Mouse (Mus musculus): Measurements from ENCODE around the gene Nova2.

Gene Nova2

DNA sequence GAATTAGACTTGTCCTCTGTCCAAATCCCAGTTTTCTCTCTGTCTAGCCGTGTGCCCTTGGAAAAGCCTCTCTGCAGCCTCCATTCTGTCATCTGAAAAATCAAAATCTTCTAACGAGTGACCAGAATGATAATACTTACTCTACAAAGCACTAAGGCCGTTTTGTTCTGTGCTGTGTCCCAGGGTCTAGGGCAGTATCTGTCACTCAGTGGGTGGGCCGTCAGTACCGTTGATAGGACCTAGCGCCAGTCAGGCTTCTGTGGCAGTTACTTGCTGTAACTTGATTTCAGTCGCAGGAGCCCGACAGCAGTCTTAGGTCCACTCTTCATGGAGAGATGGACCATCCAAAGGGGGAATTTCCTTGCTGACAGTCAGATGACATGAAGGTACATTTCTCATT lies 1.4 kb upstream of the Nova2 start:
- no peak for DNase-seq (ENCODE audit: low read depth, low spot score)

DNA sequence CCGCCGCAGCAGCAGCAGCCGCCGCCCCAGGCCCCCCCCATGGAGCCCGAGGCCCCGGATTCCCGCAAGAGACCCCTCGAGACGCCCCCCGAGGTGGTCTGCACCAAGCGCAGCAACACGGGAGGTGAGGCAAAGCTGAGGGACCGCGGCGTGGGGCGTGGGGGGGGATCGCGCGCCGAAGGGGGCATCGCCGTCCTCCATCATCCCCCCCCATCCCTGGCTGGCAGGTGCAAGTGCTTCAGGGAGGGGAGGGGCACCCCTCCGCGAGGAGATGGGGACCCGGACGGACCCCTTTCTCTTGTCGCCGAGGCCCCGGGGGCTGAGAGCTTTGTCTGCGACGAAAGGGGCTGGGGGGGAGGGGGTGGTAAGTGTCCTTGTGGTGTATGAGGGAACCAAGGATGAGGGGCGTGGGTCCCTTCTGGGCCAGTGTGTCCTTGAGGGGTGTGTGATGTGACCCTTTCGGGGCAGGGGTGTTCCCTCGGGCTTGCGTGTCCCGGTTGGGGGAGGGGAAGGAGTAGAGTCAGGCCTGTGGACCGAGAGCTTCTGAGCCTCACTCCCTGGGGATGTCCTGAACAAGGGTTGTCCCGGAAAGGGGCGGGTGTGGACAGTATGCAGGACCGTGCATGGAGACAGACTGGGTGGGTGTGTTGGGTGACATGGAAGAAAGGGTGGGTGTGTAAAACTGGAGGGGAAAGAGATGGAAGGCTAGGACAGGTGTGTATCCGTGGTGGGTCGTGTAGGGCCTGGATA lies 528 bp downstream of the Nova2 start:
- no peak for DNase-seq (ENCODE audit: low read depth, low spot score)

DNA sequence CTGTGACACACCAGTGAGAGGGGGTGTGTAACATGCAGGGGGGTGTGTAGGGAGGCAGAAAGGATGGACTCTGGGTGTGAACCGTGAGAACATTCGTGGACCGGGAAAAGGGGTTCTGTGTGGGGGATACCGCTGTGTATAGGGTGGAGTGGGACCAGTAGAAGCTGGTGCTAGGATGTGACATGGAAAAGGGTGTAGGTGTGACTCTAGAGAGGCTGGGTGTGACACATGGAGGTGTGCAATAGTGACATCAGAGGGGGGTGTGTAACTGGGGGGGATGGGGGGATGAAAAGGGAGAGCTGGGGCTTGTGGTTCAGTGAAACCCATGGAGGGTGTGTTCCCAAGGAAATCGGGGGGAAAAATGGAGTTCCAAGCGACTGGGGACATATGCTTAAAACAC lies 1.2 kb downstream of the Nova2 start:
- no peak for DNase-seq (ENCODE audit: low read depth, low spot score)

- DNase-seq (ENCODE audit: low read depth, low spot score) = no peak
Measured at GRCm38 (mm10) chr7:18927759-18928158, 2.1 kb downstream of the Nova2 start.

GRCm38 (mm10) chr7:18942376-18942775 lies 16.7 kb downstream of the Nova2 start:
- no peak for DNase-seq (ENCODE audit: low read depth, low spot score)

DNA sequence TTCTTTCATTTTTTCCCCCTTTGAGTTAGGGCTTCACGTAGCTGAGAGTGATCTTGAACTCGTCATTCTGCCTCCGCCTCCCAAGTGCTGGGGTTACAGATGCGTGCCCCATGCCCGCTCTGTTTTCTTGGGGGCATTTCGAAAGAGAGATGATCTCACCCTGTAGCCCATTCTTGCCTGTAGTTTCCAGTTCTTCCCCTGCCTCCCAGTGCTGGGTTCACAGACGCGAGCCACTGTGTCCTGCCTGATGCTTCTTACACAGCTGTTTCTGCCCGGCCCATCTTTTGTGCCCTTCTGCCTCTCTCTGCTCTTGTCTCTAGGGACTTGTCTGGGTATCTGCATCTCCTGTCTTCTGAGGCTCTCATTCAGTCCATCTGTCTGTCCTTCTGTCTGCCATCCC lies 17.1 kb downstream of the Nova2 start:
- no peak for DNase-seq (ENCODE audit: low read depth, low spot score)

GRCm38 (mm10) chr7:18948151-18948550 lies 22.5 kb downstream of the Nova2 start:
- peak; percentile 7 for DNase-seq (ENCODE audit: low read depth, low spot score)

- DNase-seq (ENCODE audit: low read depth, low spot score) = no peak
Measured at GRCm38 (mm10) chr7:18949781-18950522, 24.3 kb downstream of the Nova2 start.

- no peak for DNase-seq (ENCODE audit: low read depth, low spot score)
Measured at GRCm38 (mm10) chr7:18950523-18951315, 25.0 kb downstream of the Nova2 start.

DNA sequence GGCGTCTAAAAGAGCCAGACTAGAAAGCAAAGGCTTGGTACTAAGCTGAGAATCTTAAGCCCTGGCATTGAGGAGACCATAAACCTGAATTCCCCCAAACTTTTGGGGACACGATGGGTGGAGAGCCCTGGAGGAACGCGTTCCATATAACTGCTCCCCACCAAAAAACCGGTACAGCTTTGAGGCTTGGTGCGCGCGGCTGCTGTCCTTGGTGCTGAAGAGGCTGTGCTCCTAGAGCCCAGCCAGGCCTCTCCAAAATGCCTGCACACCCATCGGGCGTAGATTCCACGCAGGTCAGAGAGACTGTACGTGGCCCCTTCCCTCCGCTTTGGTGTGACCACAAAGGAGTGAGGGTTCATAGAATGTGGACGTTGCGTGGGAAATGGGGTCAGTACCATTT lies 25.7 kb downstream of the Nova2 start:
- peak; percentile 46 for DNase-seq (ENCODE audit: low read depth, low spot score)

GRCm38 (mm10) chr7:18957569-18958383 lies 32.1 kb downstream of the Nova2 start:
- DNase-seq (ENCODE audit: low read depth, low spot score) = no peak

DNA sequence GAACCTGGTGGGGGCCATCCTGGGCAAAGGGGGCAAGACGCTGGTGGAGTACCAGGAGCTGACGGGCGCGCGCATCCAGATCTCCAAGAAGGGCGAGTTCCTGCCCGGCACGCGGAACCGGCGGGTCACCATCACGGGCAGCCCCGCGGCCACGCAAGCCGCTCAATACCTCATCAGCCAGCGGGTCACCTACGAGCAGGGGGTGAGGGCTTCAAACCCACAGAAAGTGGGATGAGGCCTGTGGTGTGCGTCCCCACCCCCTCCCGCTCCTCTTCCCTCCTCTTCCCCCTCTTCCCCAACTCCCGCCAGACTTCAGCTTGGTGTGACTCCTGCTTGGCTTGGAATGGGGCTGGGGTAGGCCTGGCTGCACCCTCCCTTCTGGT lies 32.7 kb downstream of the Nova2 start:
- no peak for DNase-seq (ENCODE audit: low read depth, low spot score)

GRCm38 (mm10) chr7:18959446-18959845 lies 33.8 kb downstream of the Nova2 start:
- DNase-seq (ENCODE audit: low read depth, low spot score) = no peak

GRCm38 (mm10) chr7:18962171-18962792 lies 36.6 kb downstream of the Nova2 start:
- no peak for DNase-seq (ENCODE audit: low read depth, low spot score)

DNA sequence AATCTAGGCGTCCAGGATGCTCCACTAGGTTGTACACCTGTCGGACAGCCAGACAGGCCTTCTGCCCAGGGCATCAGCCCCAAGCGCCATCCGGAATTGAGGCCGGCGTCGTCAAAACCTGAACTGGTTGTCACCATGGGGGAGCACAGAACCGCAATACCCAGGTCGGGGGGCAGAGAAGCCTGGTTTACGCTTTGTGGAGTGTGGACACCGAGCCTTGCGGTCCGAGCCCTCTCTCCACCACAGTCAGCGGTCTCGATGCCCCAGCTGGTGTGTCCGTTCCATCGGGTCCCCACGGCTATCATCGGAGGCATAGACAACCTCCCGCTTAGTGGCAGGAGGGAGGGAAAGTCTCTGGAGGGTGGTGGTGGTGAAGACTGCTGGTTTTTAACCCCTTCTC lies 37.1 kb downstream of the Nova2 start:
- DNase-seq (ENCODE audit: low read depth, low spot score) = no peak

- no peak for DNase-seq (ENCODE audit: low read depth, low spot score)
Measured at GRCm38 (mm10) chr7:18963294-18963843, 37.7 kb downstream of the Nova2 start.

- no peak for DNase-seq (ENCODE audit: low read depth, low spot score)
Measured at GRCm38 (mm10) chr7:18965312-18965711, 39.6 kb downstream of the Nova2 start.

DNA sequence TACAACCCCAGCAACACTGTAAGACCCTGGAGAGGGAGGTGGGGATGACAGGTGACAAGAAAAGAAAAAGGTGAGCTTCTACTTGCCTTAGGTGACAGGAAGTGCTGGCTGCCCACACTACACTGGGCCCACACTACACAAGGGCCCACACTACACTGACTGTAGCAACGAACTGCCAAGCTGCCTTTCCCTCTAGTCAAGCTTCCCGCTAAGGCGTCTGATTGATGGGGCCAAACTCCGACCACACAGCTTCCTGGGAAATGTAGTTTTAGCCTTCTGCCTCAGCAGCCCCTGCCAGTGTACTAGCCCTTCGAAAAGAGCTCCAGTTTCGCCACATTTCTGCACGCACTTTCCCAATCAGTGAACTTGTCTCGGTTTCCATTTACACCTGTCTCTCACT lies 41.9 kb downstream of the Nova2 start:
- DNase-seq (ENCODE audit: low read depth, low spot score) = no peak

- DNase-seq (ENCODE audit: low read depth, low spot score) = no peak
Measured at GRCm38 (mm10) chr7:18970956-18971355, 45.3 kb downstream of the Nova2 start.

GRCm38 (mm10) chr7:18978381-18978780 lies 52.7 kb downstream of the Nova2 start:
- peak; percentile 35 for DNase-seq (ENCODE audit: low read depth, low spot score)

DNA sequence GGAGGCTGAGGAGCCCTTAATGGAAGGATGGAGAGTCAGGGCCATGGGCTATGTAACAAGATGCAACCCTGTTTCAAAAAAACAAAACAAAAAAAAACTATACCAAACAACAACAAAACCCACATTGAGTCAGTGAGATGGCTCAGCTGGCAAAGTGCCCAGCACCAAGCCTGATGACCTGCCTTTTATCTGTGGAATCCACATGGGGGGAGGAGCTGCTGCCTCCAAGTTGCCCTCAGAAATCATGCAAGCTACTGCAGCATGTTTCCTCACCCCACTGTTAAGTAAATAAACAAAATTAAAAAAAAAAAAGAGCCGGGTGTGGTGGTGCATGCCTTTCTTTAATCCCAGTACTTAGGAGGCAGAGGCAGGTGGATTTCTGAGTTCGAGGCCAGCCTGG lies 60.8 kb downstream of the Nova2 start:
- DNase-seq (ENCODE audit: low read depth, low spot score) = no peak
